Mouse (Mus musculus) ovary, adult 18-20 months (tissue): ENCODE results near the gene Gm4131.

Experiments used
- DNase-seq: peaks from one replicate; pipeline ENCODE4 v3.0.0; 2022; ENCODE audit warnings: low spot score, mixed read lengths

Gene Gm4131

GRCm38 (mm10) chr14:62457420-62458181 is 109.1 kb downstream of the Gm4131 start:
- peak; percentile 48 for DNase-seq

- no peak for DNase-seq
These were observed 110.4 kb downstream of the Gm4131 start, which contains the start of gene Gucy1b2 for GRCm38 (mm10) chr14:62456239-62456747. TSS of gene Gucy1b2 (minus strand) at chr14:62456289.

- no peak for DNase-seq
These were observed 111.2 kb downstream of the Gm4131 start for GRCm38 (mm10) chr14:62455570-62455879.

GRCm38 (mm10) chr14:62454760-62455569 is 111.8 kb downstream of the Gm4131 start:
- no peak for DNase-seq

- DNase-seq = no peak
These were observed 112.6 kb downstream of the Gm4131 start for GRCm38 (mm10) chr14:62454136-62454535.

- no peak for DNase-seq
These were observed 113.4 kb downstream of the Gm4131 start for GRCm38 (mm10) chr14:62453276-62453675.

- DNase-seq = no peak
These were observed 116.0 kb downstream of the Gm4131 start for GRCm38 (mm10) chr14:62450706-62451105.

- DNase-seq = no peak
These were observed 119.5 kb downstream of the Gm4131 start for GRCm38 (mm10) chr14:62447214-62447548.

GRCm38 (mm10) chr14:62446385-62447213 is 120.1 kb downstream of the Gm4131 start:
- no peak for DNase-seq

- no peak for DNase-seq
These were observed 122.8 kb downstream of the Gm4131 start for GRCm38 (mm10) chr14:62443840-62444430.

- no peak for DNase-seq
These were observed 123.8 kb downstream of the Gm4131 start for GRCm38 (mm10) chr14:62442971-62443370.

- DNase-seq = no peak
These were observed 126.7 kb downstream of the Gm4131 start for GRCm38 (mm10) chr14:62440036-62440435.

- no peak for DNase-seq
These were observed 128.5 kb downstream of the Gm4131 start for GRCm38 (mm10) chr14:62438236-62438635.

GRCm38 (mm10) chr14:62437806-62438205 is 128.9 kb downstream of the Gm4131 start:
- DNase-seq = no peak

GRCm38 (mm10) chr14:62425277-62425691 is 141.4 kb downstream of the Gm4131 start:
- no peak for DNase-seq

GRCm38 (mm10) chr14:62422265-62422664 is 144.5 kb downstream of the Gm4131 start:
- no peak for DNase-seq

GRCm38 (mm10) chr14:62417501-62417900 is 149.2 kb downstream of the Gm4131 start:
- DNase-seq = no peak

GRCm38 (mm10) chr14:62416742-62417134 is 150.0 kb downstream of the Gm4131 start:
- no peak for DNase-seq

- no peak for DNase-seq
These were observed 150.5 kb downstream of the Gm4131 start for GRCm38 (mm10) chr14:62416007-62416741.
